Mouse (Mus musculus): ENCODE measurements around the gene Aif1l.

DNA sequence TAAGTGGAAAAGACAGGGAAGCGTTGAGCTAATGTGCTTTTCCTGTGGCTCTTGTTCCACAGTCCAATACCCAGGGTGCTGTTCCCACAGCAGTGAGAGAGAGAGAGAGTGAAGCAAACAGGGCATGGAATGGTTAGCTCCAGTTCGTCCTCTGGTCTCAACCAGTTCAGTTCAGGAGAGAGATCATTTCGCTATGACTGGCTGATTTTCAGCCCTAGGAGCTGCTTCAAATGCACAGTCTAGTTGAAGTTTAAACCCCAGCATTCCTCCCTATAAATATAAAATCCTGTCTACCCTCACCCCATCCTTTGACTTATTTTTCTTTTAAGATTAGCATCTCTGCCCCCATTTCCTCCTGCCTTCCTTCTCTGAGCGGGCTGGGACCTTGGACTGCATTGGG lies 22.6 kb downstream of the Aif1l start:
- TF ChIP-seq CTCF (IDR thresholded peaks at IDR 0.05; ENCODE audit: control insufficient read depth, insufficient read depth, low read length) (no peak), POLR2A (IDR thresholded peaks at IDR 0.05; ENCODE audit: borderline replicate concordance, control insufficient read depth, low read depth, low read length) (no peak)

All from bone marrow, adult 2 months (tissue).